8 mouse cellular contexts compared by ENCODE assay signal in genomic region chr9:21768511-21769411, GRCm38 (mm10). TPM values are rescaled to one million over a fixed set of nuclear protein-coding genes. Genes with fewer than 3 reads are reported as not detected.
DNase-seq lines count a peak whose midpoint lies in the region; ATAC-seq and TF ChIP-seq lines count a peak whose summit lies in the region.

No protein-coding gene starts in this region.

- intact Hi-C loops in heart, adult 2 months (cut with DNase I) = loop anchor here (2.0 kb wide), 1 partner anchor 16 kb away; no protein-coding TSS in a partner anchor

- no peak for TF ChIP-seq POLR2A in heart, adult 2 months (IDR thresholded peaks at IDR 0.05; ENCODE audit: insufficient read depth, low read depth, low read length)
- TF ChIP-seq POLR2A in testis, adult 2 months (IDR thresholded peaks at IDR 0.05; ENCODE audit: control insufficient read depth, low read depth, low read length) = no peak

- H3K9me3 ChIP-seq in kidney, embryonic 16.5 days (ENCODE audit: low read length) = no peaks in the 10 kb centered on the region; the same call in 1 of the 2 replicates

- H3K4me3 ChIP-seq in kidney, embryonic 16.5 days (ENCODE audit: low read length) = no peak overlapping the region
- no peak overlapping the region for H3K4me3 ChIP-seq in heart, adult 2 months
- no peak overlapping the region for H3K4me3 ChIP-seq in testis, adult 2 months (ENCODE audit: control insufficient read depth, low read depth, low read length)

- WGBS in kidney, embryonic 16.5 days = 58% methylated on average over 13 of the region's 13 CpGs
- 19% methylated on average over 13 of the region's 13 CpGs for WGBS in heart, adult 2 months

- H3K4me2 ChIP-seq in kidney, embryonic 16.5 days (replicated peaks; ENCODE audit: low read depth, low read length) = no peak overlapping the region

- H3K27ac ChIP-seq in kidney, embryonic 16.5 days (ENCODE audit: low read length) = peak overlapping the region; percentile 78
- peak overlapping the region; percentile 61 for H3K27ac ChIP-seq in heart, adult 2 months
- peak overlapping the region; percentile 74 for H3K27ac ChIP-seq in testis, adult 2 months (ENCODE audit: control insufficient read depth, insufficient read depth, low read depth, low read length)

- DNase-seq in kidney, adult 11 months = no peak
- DNase-seq in cerebellum, adult 9-10 months = peak; percentile 80
- peak; percentile 66 to 67 for DNase-seq in heart, adult 2 months
- peak; percentile 63 for DNase-seq in kidney, postnatal 10 days
- no peak for DNase-seq in layer of hippocampus, adult 9-11 months
- DNase-seq in thymus, postnatal 36 days = no peak

- no peak overlapping the region for H3K9ac ChIP-seq in kidney, embryonic 16.5 days (replicated peaks; ENCODE audit: low read length)
- peak overlapping the region; percentile 32 for H3K9ac ChIP-seq in heart, adult 2 months (ENCODE audit: low read depth, low read length)

- peaks cover 6% of the 10 kb centered on the region; the same call in 1 of the 2 replicates for H3K4me1 ChIP-seq in kidney, embryonic 16.5 days (ENCODE audit: insufficient read depth, low read length)
- H3K4me1 ChIP-seq in heart, adult 2 months (ENCODE audit: control insufficient read depth, insufficient read depth, low read length) = peaks cover 20% of the 10 kb centered on the region
- peaks cover 12% of the 10 kb centered on the region for H3K4me1 ChIP-seq in testis, adult 2 months (ENCODE audit: control insufficient read depth, insufficient read depth, low read length)

- TF ChIP-seq CTCF in heart, adult 2 months (IDR thresholded peaks at IDR 0.05) = no peak
- no peak for TF ChIP-seq CTCF in testis, adult 2 months (IDR thresholded peaks at IDR 0.05; ENCODE audit: control insufficient read depth, insufficient read depth, insufficient replicate concordance, low read depth, low read length)

- ATAC-seq in kidney, embryonic 16.5 days (ENCODE audit: low FRiP score, low TSS enrichment) = peak; percentile 20; the same call in 1 of the 2 replicates

- H3K36me3 ChIP-seq in kidney, embryonic 16.5 days (ENCODE audit: insufficient read depth, low read length) = peaks cover 55% of the 10 kb centered on the region
- peaks cover 19% of the 10 kb centered on the region for H3K36me3 ChIP-seq in heart, adult 2 months (ENCODE audit: control insufficient read depth, insufficient read depth, low read length)
- no peaks in the 10 kb centered on the region for H3K36me3 ChIP-seq in testis, adult 2 months (ENCODE audit: control insufficient read depth, insufficient read depth, low read length)

- no peaks in the 10 kb centered on the region for H3K79me2 ChIP-seq in heart, adult 2 months (replicated peaks; ENCODE audit: control insufficient read depth, insufficient read depth, low read length)

- no peaks in the 10 kb centered on the region for H3K27me3 ChIP-seq in kidney, embryonic 16.5 days (ENCODE audit: insufficient read depth, low read length)
- H3K27me3 ChIP-seq in heart, adult 2 months (ENCODE audit: control insufficient read depth, insufficient read depth, low read length) = no peaks in the 10 kb centered on the region
- H3K27me3 ChIP-seq in testis, adult 2 months (ENCODE audit: control insufficient read depth, insufficient read depth, low read length) = no peaks in the 10 kb centered on the region

- no peak for TF ChIP-seq EP300 in heart, adult 2 months (IDR thresholded peaks at IDR 0.05; ENCODE audit: insufficient read depth, low read depth, low read length)

RNA-seq across cellular contexts. Expression of gene Spc24, which starts 8.7 kb away (rescaled TPM):
- 120 and 134 TPM in 2 replicates for polyA plus RNA-seq in kidney, embryonic 16.5 days (2015; fragmentation: Nextera tagmentation; extraction: Ambion mirVana)
- total RNA-seq in heart, adult 2 months (2021) = 1 to 10 TPM; 5.1 to 6.8 TPM
- polyA plus RNA-seq in heart, adult 2 months (2012; rRNA removed) = 6.0 and 6.2 TPM in 2 replicates
- 16.5 and 17.1 TPM in 2 replicates for polyA plus RNA-seq in testis, adult 2 months (2012; rRNA removed)

RNA-seq across cellular contexts. Expression of gene Kank2, which starts 29.8 kb away (rescaled TPM):
- 18.7 and 19.7 TPM in 2 replicates for polyA plus RNA-seq in kidney, embryonic 16.5 days (2015; fragmentation: Nextera tagmentation; extraction: Ambion mirVana)
- 10 to 100 TPM; 57.3 to 62.9 TPM for total RNA-seq in heart, adult 2 months (2021)
- polyA plus RNA-seq in heart, adult 2 months (2012; rRNA removed) = 45.3 and 52.7 TPM in 2 replicates
- 6.7 and 6.9 TPM in 2 replicates for polyA plus RNA-seq in testis, adult 2 months (2012; rRNA removed)

RNA-seq across cellular contexts. Expression of gene Ldlr, which starts 45.5 kb away (rescaled TPM):
- polyA plus RNA-seq in kidney, embryonic 16.5 days (2015; fragmentation: Nextera tagmentation; extraction: Ambion mirVana) = 30.6 and 33.2 TPM in 2 replicates
- 1 to 10 TPM; 3.4 to 4.2 TPM for total RNA-seq in heart, adult 2 months (2021)
- polyA plus RNA-seq in heart, adult 2 months (2012; rRNA removed) = 7.2 and 10.2 TPM in 2 replicates
- 2.9 TPM in 2 replicates for polyA plus RNA-seq in testis, adult 2 months (2012; rRNA removed)

Comparison
In these comparisons a context has a peak if more than half of its experiments do, and no peak if none do; other contexts are left out.
1. DNase-seq: peak in cerebellum, adult 9-10 months (single experiment), heart, adult 2 months (2 of 2) and kidney, postnatal 10 days (single experiment); none in kidney, adult 11 months (single experiment), layer of hippocampus, adult 9-11 months (single experiment) and thymus, postnatal 36 days (0 of 2).
2. Peak in every context shown above with its lines, with median percentiles within 50 percentile points of each other: H3K27ac ChIP-seq.